Mouse (Mus musculus): ENCODE data around the gene Gm12248.

- TF ChIP-seq CTCF (IDR thresholded peaks at IDR 0.05) (no peak), EP300 (IDR thresholded peaks at IDR 0.05) (no peak)
Measured at GRCm38 (mm10) chr11:58125021-58125420, 32.1 kb upstream of the Gm12248 start.

Data from lung, postnatal 0 days (tissue).